Mouse (Mus musculus) lung, embryonic 14.5 days (tissue): ENCODE results near the gene Gm45716. TPM values are rescaled to one million over a fixed set of nuclear protein-coding genes. Genes with fewer than 3 reads are reported as not detected.

Experiments used
- ATAC-seq: fragments of 200-750 bp; cut with Nextera tagmentation; 2 replicates; pipeline ENCODE4 v1.8.0; 2017; ENCODE audit warnings: mild to moderate bottlenecking, moderate TSS enrichment, moderate library complexity; ENCODE audit not compliant: insufficient read depth
- DNase-seq: peaks from one replicate; pipeline ENCODE4 v3.0.0-alpha.2; 2015
- H3K27ac ChIP-seq: fragments of 300-500 bp; sonication (generic); 2 replicates; pipeline ENCODE4 v1.5.1; 2014; ENCODE audit warnings: low read depth, mild to moderate bottlenecking, moderate library complexity
- H3K27me3 ChIP-seq: fragments of 300-500 bp; sonication (generic); 2 replicates; pipeline ENCODE4 v1.6.1; 2014; ENCODE audit warnings: low read length, control low read depth; ENCODE audit not compliant: insufficient read depth
- H3K36me3 ChIP-seq: fragments of 300-500 bp; sonication (generic); 2 replicates; pipeline ENCODE4 v1.6.1; 2014; ENCODE audit warnings: control low read depth; ENCODE audit not compliant: insufficient read depth
- H3K4me1 ChIP-seq: fragments of 300-500 bp; sonication (generic); 2 replicates; pipeline ENCODE4 v1.6.1; 2014; ENCODE audit warnings: antibody characterized with exemption, control low read depth; ENCODE audit not compliant: insufficient read depth
- H3K4me2 ChIP-seq: fragments of 300-500 bp; sonication (generic); 2 replicates; pipeline ENCODE4 v1.6.1; 2014; ENCODE audit warnings: mild to moderate bottlenecking
- H3K4me3 ChIP-seq: fragments of 300-500 bp; sonication (generic); 2 replicates; pipeline ENCODE4 v1.5.1; 2014; ENCODE audit warnings: low read depth, low read length
- H3K9ac ChIP-seq: fragments of 300-500 bp; sonication (generic); 2 replicates; pipeline ENCODE4 v1.6.1; 2014
- H3K9me3 ChIP-seq: fragments of 300-500 bp; sonication (generic); 2 replicates; pipeline ENCODE4 v1.6.1; 2016; ENCODE audit warnings: low read depth, low read length, control low read depth
- CTCF ChIP-seq: IDR thresholded peaks from 2 replicates; pipeline ENCODE4 v1.5.1; 2016; ENCODE audit warnings: antibody characterized with exemption, low read depth
- WGBS: fragments of 180-500 bp; shearing (Covaris S2); extraction: QIAGEN DNeasy Blood & Tissue Kit; methylation state at CpG from one replicate; pipeline ENCODE4 v1.1.7; 2014; 5-methylcytosine and 5-hydroxymethylcytosine counted together
- polyA plus RNA-seq: library from polyadenylated mRNA; unstranded; fragments of >200 nt; fragmentation: Nextera tagmentation; extraction: Ambion mirVana; gene quantifications from 2 replicates; pipeline ENCODE4 v1.2.1, GENCODE M21; 2014

The Gm45716 gene
- polyA plus RNA-seq, 1 experiment from 2014 or later = 7.3 TPM

DNA sequence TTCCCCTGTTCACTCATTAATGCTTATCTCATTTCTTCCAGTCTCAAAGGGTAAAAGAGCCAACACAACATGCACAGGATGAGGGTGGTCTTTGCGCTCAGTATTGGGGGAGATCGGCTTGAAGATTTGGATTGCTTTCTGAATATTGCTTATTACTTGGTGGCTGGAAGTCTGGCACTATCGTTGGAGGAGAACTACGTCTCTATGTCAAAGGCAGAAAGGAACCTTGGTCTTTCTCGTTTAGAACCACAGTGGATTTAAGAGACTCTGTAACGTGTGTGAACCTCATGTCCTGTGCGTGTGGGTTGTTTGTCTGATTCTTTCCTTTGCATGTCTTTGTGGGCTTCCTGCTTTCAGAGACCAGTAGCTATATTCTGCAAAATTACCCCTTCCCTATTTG, 63.2 kb downstream of the Gm45716 start:
- whole genome bisulfite sequencing = 40% methylated on average over 7 of the region's 7 CpGs
- Histone ChIP-seq H3K4me3 (peak overlapping the region; percentile 83), H3K4me1 (0 out of 2 replicates have a peak, but pooled peaks cover 13% of the 10 kb centered on the region), H3K27me3 (no peaks in the 10 kb centered on the region), H3K9ac (peak overlapping the region; percentile 90), H3K4me2 (peak overlapping the region; percentile 71), H3K9me3 (no peaks in the 10 kb centered on the region), H3K36me3 (no peaks in the 10 kb centered on the region), H3K27ac (0 out of 2 replicates have a peak overlapping the region, but pooled peaks have one; percentile 15)
- ATAC-seq (no peak), DNase-seq (peak; percentile 16)
- TF ChIP-seq CTCF = no peak

GRCm38 (mm10) chr11:90251923-90252322, 64.4 kb downstream of the Gm45716 start:
- no peak for TF ChIP-seq CTCF
- Histone ChIP-seq H3K27ac (no peak overlapping the region; the same call in 1 of the 2 replicates), H3K36me3 (no peaks in the 10 kb centered on the region), H3K9ac (peak overlapping the region; percentile 11; the same call in 1 of the 2 replicates), H3K9me3 (no peaks in the 10 kb centered on the region), H3K4me1 (peaks cover 20% of the 10 kb centered on the region), H3K27me3 (no peaks in the 10 kb centered on the region), H3K4me3 (no peak overlapping the region), H3K4me2 (peak overlapping the region; percentile 41)
- 17% methylated on average over 2 of the region's 2 CpGs for WGBS
- ATAC-seq = no peak
- no peak for DNase-seq

DNA sequence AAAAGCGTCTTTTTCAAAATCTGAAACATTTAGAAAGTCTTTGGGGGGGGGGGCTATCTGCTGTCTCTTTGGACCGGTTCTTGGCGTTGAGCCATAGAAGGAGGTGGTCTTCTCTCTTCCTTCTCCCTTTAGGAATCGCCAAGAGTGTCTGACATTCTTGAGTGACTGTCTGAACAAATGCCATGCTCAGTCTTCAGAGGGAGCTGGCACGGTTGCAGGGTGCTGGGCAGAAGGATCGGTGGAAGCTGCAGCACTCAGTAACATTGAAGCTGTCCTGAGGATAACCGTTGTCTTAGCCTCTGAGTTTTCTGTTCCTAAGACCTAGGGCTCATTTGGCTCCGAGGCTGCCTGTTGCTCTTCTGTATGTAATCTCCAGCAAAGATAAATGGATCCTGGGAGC, 64.9 kb downstream of the Gm45716 start:
- Histone ChIP-seq H3K9me3 (no peaks in the 10 kb centered on the region), H3K36me3 (no peaks in the 10 kb centered on the region), H3K9ac (peak overlapping the region; percentile 11; the same call in 1 of the 2 replicates), H3K27me3 (no peaks in the 10 kb centered on the region), H3K27ac (peak overlapping the region; percentile 0; the same call in 1 of the 2 replicates), H3K4me2 (peak overlapping the region; percentile 41), H3K4me1 (peaks cover 24% of the 10 kb centered on the region), H3K4me3 (no peak overlapping the region)
- ATAC-seq = no peak
- WGBS = 36% methylated on average over 8 of the region's 8 CpGs
- TF ChIP-seq CTCF = no peak
- peak; percentile 34 for DNase-seq

DNA sequence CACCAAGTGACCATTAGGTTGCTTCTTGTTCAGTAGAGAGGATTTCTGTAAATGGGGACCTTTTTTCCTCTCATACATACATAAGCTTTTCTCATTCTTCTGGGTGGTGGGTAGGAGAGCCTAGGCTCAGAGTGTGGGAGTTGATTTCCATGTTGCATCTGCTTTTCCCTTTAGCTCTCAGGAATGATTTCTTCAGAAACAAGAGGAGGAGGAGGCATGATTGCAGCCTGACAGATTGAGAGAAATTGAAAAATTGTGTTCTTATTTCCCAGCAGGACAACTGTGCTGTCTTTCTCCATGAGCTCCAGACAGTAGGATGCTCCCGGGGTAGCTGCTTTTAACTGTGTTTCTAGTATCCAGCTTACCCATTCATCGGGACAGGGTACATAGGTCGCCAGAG, 67.1 kb downstream of the Gm45716 start:
- peaks cover 37% of the 10 kb centered on the region for H3K4me1 ChIP-seq
- no peak overlapping the region for H3K4me2 ChIP-seq
- DNase-seq = no peak
- no peak overlapping the region for H3K4me3 ChIP-seq
- 86% methylated on average over 3 of the region's 3 CpGs for WGBS
- no peak overlapping the region for H3K9ac ChIP-seq
- ATAC-seq = no peak
- no peaks in the 10 kb centered on the region for H3K9me3 ChIP-seq
- H3K27me3 ChIP-seq = no peaks in the 10 kb centered on the region
- no peaks in the 10 kb centered on the region for H3K36me3 ChIP-seq
- TF ChIP-seq CTCF = no peak
- H3K27ac ChIP-seq = no peak overlapping the region

DNA sequence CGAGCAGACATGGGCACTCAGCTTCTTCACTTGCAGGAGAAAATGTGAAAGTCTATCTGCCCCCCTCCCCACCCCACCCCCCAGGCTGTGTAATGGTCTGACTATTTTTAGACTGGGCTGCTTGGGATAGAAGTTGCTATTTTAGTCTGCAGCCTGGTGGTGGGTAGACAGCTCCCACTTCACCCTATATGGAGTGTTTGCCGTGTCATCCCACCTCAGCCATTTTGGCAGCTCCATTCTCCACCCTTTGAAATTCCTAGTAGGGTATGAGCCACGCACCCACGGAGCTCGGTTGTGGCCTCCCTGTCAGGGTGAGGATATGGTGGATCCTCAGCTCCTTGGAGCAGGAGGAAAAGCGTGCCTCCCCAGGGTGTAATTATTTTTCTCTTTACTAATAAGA, 68.2 kb downstream of the Gm45716 start:
- no peak overlapping the region for H3K9ac ChIP-seq
- ATAC-seq (peak; percentile 33; the same call in 1 of the 2 replicates), DNase-seq (peak; percentile 24)
- WGBS = 50% methylated on average over 6 of the region's 6 CpGs
- no peaks in the 10 kb centered on the region for H3K9me3 ChIP-seq
- H3K27me3 ChIP-seq = no peaks in the 10 kb centered on the region
- H3K27ac ChIP-seq = peak overlapping the region; percentile 55; the same call in 1 of the 2 replicates
- H3K4me1 ChIP-seq = peaks cover 37% of the 10 kb centered on the region
- peaks cover 10% of the 10 kb centered on the region for H3K36me3 ChIP-seq
- H3K4me3 ChIP-seq = no peak overlapping the region
- no peak for TF ChIP-seq CTCF
- H3K4me2 ChIP-seq = no peak overlapping the region

- H3K9ac ChIP-seq = no peak overlapping the region
- no peaks in the 10 kb centered on the region for H3K9me3 ChIP-seq
- 32% methylated on average over 16 of the region's 16 CpGs for WGBS
- no peak for TF ChIP-seq CTCF
- peaks cover 36% of the 10 kb centered on the region for H3K4me1 ChIP-seq
- no peak overlapping the region for H3K4me3 ChIP-seq
- peaks cover 23% of the 10 kb centered on the region for H3K36me3 ChIP-seq
- DNase-seq = peak; percentile 70
- peak overlapping the region; percentile 59; the same call in 1 of the 2 replicates for H3K27ac ChIP-seq
- ATAC-seq = no peak
- H3K27me3 ChIP-seq = no peaks in the 10 kb centered on the region
- 0 out of 2 replicates have a peak overlapping the region, but pooled peaks have one; percentile 13 for H3K4me2 ChIP-seq
These were observed 69.5 kb downstream of the Gm45716 start for GRCm38 (mm10) chr11:90256833-90257525.

GRCm38 (mm10) chr11:90258321-90258927, 70.9 kb downstream of the Gm45716 start:
- peaks cover 28% of the 10 kb centered on the region for H3K4me1 ChIP-seq

More at GRCm38 (mm10) chr11:90258321-90258927, 70.9 kb downstream of the Gm45716 start:
- DNase-seq = no peak
- Histone ChIP-seq H3K4me3 (no peak overlapping the region), H3K27ac (no peak overlapping the region), H3K27me3 (no peaks in the 10 kb centered on the region), H3K9ac (no peak overlapping the region), H3K36me3 (peaks cover 38% of the 10 kb centered on the region), H3K9me3 (no peaks in the 10 kb centered on the region), H3K4me2 (0 out of 2 replicates have a peak overlapping the region, but pooled peaks have one; percentile 0)
- WGBS = 50% methylated on average over 10 of the region's 10 CpGs
- no peak for TF ChIP-seq CTCF
- no peak for ATAC-seq
